Mouse (Mus musculus) megakaryocyte, embryonic 14.5 days (primary cell): ENCODE results near the gene Osbpl2.

Experiments
- FLI1 ChIP-seq: IDR thresholded peaks from 2 replicates; pipeline ENCODE4 v1.6.1; 2012; ENCODE audit warnings: low read length, inconsistent platforms, mixed read lengths
- GATA1 ChIP-seq: IDR thresholded peaks from 3 replicates; pipeline ENCODE4 v1.6.1; 2012; ENCODE audit warnings: mixed read lengths, low read length, inconsistent platforms, borderline replicate concordance

DNA sequence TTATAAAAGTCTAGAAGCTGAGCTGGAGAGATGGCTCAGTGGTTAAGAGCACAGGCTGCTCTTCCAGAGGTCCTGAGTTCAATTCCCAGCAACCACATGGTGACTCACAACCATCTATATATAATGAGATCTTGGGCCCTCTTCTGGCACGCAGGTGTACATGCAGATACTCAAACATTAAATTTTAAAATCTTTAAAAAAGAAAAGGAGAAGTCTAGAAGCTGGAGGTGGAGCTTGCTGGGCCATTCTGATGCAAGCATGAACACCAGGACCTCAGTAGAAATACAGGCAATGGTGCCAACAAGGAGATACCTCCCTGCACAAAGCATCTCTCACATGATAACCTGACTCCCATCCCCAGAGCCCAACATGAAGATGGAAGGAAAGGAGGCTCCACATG, 89.9 kb downstream of the Osbpl2 start:
- TF ChIP-seq GATA1 (no peak), FLI1 (no peak)
